Mouse (Mus musculus): Measurements from ENCODE around the gene Klre1.

DNA sequence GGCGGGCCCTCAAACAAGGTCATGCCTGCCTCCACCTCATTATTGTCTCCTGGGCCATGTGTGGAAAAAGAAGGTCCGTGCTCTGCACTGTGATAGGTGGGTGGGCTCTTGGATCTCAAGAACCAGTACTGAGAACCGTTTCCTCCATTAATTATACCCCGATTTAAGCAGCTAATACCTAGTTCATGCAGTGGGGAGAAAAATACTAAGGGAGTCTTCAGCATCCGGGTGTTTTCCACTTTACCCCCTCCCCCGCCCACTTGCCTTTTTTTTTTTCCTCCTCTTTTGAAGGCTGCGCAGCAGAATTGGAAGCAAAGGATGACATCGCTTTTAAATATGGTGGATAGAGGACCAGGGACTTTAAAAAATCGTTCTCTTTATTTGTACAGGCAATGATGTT is 43.6 kb upstream of the Klre1 start:
- no peak for TF ChIP-seq POLR2A (IDR thresholded peaks at IDR 0.05; ENCODE audit: low read depth, low read length)
- no peak for TF ChIP-seq CTCF (IDR thresholded peaks at IDR 0.05; ENCODE audit: extremely low read depth, insufficient read length, insufficient replicate concordance, low read depth, low read length)
